8 mouse cellular contexts compared by ENCODE assay signal in the genomic region with DNA sequence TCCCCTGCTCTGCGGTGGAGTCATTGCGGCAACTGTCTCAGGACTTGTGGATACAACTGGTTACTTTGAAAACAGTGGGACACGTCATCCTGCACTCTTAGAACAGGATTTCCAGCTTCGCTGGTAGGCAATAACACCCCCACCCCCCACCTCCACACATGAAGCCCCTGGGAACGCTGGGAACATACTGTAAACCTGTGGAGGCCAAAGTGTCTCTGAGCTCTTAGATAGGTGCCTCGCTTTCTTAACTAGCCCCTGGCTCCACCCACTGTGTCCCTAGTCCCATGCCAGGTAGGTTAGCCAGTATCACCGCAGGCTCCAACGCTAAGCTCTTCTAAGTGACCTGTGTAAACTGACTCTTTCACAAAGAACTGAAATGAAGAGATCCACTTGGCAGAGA.
DNase-seq lines count a peak whose midpoint lies in the region; ATAC-seq lines count a peak whose summit lies in the region.

No protein-coding gene starts in this region.

- H3K27me3 ChIP-seq in hindbrain, embryonic 14.5 days (ENCODE audit: control insufficient read depth, insufficient read depth, low read length) = peaks cover 42% of the 10 kb centered on the region
- H3K27me3 ChIP-seq in liver, embryonic 12.5 days (replicated peaks) = peaks cover 82% of the 10 kb centered on the region
- no peaks in the 10 kb centered on the region for H3K27me3 ChIP-seq in stomach, embryonic 14.5 days (ENCODE audit: control insufficient read depth, insufficient read depth, low read length)

- ATAC-seq in hindbrain, embryonic 14.5 days (ENCODE audit: low FRiP score) = no peak; the same call in 1 of the 2 replicates
- no peak for ATAC-seq in liver, embryonic 12.5 days
- no peak for ATAC-seq in stomach, embryonic 14.5 days (ENCODE audit: insufficient number of reproducible peaks, insufficient read depth, low FRiP score, low read depth)

- no peaks in the 10 kb centered on the region for H3K36me3 ChIP-seq in hindbrain, embryonic 14.5 days (replicated peaks; ENCODE audit: control insufficient read depth, insufficient read depth)
- H3K36me3 ChIP-seq in liver, embryonic 12.5 days = no peaks in the 10 kb centered on the region
- no peaks in the 10 kb centered on the region for H3K36me3 ChIP-seq in stomach, embryonic 14.5 days (ENCODE audit: control insufficient read depth, insufficient read depth, low read length)

- no peaks in the 10 kb centered on the region for H3K9me3 ChIP-seq in hindbrain, embryonic 14.5 days (ENCODE audit: control insufficient read depth, low read length)
- H3K9me3 ChIP-seq in liver, embryonic 12.5 days (replicated peaks) = no peaks in the 10 kb centered on the region
- no peaks in the 10 kb centered on the region for H3K9me3 ChIP-seq in stomach, embryonic 14.5 days (ENCODE audit: control insufficient read depth, low read depth, low read length)

- H3K4me3 ChIP-seq in hindbrain, embryonic 14.5 days (replicated peaks; ENCODE audit: low read length) = peak overlapping the region; percentile 31
- H3K4me3 ChIP-seq in liver, embryonic 12.5 days = no peak overlapping the region
- H3K4me3 ChIP-seq in stomach, embryonic 14.5 days (ENCODE audit: low read depth, low read length) = peak overlapping the region; percentile 52; the same call in 1 of the 2 replicates

- H3K27ac ChIP-seq in hindbrain, embryonic 14.5 days = peak overlapping the region; percentile 80
- H3K27ac ChIP-seq in liver, embryonic 12.5 days = no peak overlapping the region
- H3K27ac ChIP-seq in stomach, embryonic 14.5 days (ENCODE audit: low read length) = peak overlapping the region; percentile 85; the same call in 1 of the 2 replicates

- peaks cover 24% of the 10 kb centered on the region for H3K4me1 ChIP-seq in hindbrain, embryonic 14.5 days (replicated peaks; ENCODE audit: control insufficient read depth, insufficient read depth, low read length)
- no peaks in the 10 kb centered on the region for H3K4me1 ChIP-seq in liver, embryonic 12.5 days
- peaks cover 17% of the 10 kb centered on the region; the same call in 1 of the 2 replicates for H3K4me1 ChIP-seq in stomach, embryonic 14.5 days (ENCODE audit: control insufficient read depth, insufficient read depth, low read length)

- 52% methylated on average over 8 of the region's 8 CpGs for WGBS in hindbrain, embryonic 14.5 days
- WGBS in liver, embryonic 12.5 days (ENCODE audit: insufficient replicate concordance) = 45% methylated on average over 8 of the region's 8 CpGs
- 55% methylated on average over 8 of the region's 8 CpGs for WGBS in stomach, embryonic 14.5 days

- H3K4me2 ChIP-seq in hindbrain, embryonic 14.5 days (replicated peaks) = peak overlapping the region; percentile 70
- peak overlapping the region; percentile 59; the same call in 1 of the 2 replicates for H3K4me2 ChIP-seq in liver, embryonic 12.5 days
- peak overlapping the region; percentile 88 for H3K4me2 ChIP-seq in stomach, embryonic 14.5 days (replicated peaks; ENCODE audit: low read depth, low read length)

- peak; percentile 24 for DNase-seq in thymus, postnatal 14 days
- no peak for DNase-seq in thymus, postnatal 4 days
- DNase-seq in hindbrain, embryonic 14.5 days (ENCODE audit: low spot score) = no peak
- DNase-seq in frontal cortex, postnatal 25 days (ENCODE audit: low spot score in 2 of 2) = no peak
- no peak for DNase-seq in layer of hippocampus, adult 9-11 months
- DNase-seq in adrenal gland, adult 8-10 months = no peak

- H3K9ac ChIP-seq in hindbrain, embryonic 14.5 days = peak overlapping the region; percentile 69
- H3K9ac ChIP-seq in liver, embryonic 12.5 days = no peak overlapping the region
- peak overlapping the region; percentile 83 for H3K9ac ChIP-seq in stomach, embryonic 14.5 days (replicated peaks; ENCODE audit: low read depth, low read length)
